Comparison of ENCODE assay signal across 29 mouse cellular contexts in the genomic region with DNA sequence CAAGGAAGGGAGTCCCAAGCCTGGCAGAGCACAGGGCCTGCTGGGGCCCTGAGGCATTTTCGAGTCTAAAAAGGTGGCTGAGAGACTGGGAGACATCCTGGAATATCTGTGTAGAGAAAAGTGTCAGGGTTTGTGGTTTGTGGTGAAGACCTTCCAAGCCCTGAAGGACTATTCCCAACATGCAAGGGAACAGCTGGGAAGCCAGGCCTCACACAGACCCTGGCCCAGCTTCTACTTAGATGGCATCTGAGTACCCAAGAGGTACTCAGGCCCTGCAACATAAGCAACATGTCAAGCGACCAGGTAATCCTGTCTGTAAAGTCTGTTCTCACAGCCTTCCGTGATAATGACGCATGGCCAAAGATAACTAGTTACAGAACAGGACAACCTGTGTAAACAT. TPM values are rescaled to one million over a fixed set of nuclear protein-coding genes. Genes with fewer than 3 reads are reported as not detected.
"Had no signal": no experiment of that assay in that cellular context is flagged by ENCODE, and none has a peak within 500 bp of the region (broad histone marks: within the 10 kb centered on the region; RNA-seq: fewer than 3 reads in every experiment).

No protein-coding gene starts in this region.

- DNase-seq: left cerebral cortex, postnatal 4 days; liver; liver, embryonic 13.5 days; liver, postnatal 0 days; lung, adult 18-20 months; lung, adult 2 months; lung, embryonic 14.5 days; lung, postnatal 10 days; lung, postnatal 14 days; lung, postnatal 36 days; lung, postnatal 4 days; midbrain, embryonic 14.5 days had no signal

- H3K27me3 ChIP-seq: limb, embryonic 13.5 days; limb, embryonic 15.5 days; liver, embryonic 12.5 days; liver, embryonic 13.5 days; liver, embryonic 15.5 days; lung, embryonic 15.5 days; midbrain, embryonic 12.5 days; midbrain, embryonic 13.5 days; midbrain, embryonic 15.5 days had no signal

- H3K27ac ChIP-seq: left cerebral cortex, adult 2 months; limb, embryonic 10.5 days; limb, embryonic 12.5 days; limb, embryonic 13.5 days; limb, embryonic 15.5 days; liver, embryonic 12.5 days; liver, embryonic 13.5 days; liver, embryonic 14.5 days; liver, embryonic 15.5 days; lung, embryonic 15.5 days; macrophage; midbrain, embryonic 10.5 days; midbrain, embryonic 12.5 days; midbrain, embryonic 13.5 days; midbrain, embryonic 15.5 days had no signal

- H3K4me2 ChIP-seq: limb, embryonic 12.5 days; limb, embryonic 13.5 days; limb, embryonic 15.5 days; liver, embryonic 11.5 days; liver, embryonic 12.5 days; liver, embryonic 13.5 days; liver, embryonic 15.5 days; lung, embryonic 14.5 days; lung, embryonic 15.5 days; midbrain, embryonic 11.5 days; midbrain, embryonic 12.5 days; midbrain, embryonic 13.5 days; midbrain, embryonic 15.5 days had no signal

- H3K36me3 ChIP-seq: limb, embryonic 10.5 days; limb, embryonic 12.5 days; limb, embryonic 13.5 days; limb, embryonic 15.5 days; liver, embryonic 12.5 days; liver, embryonic 13.5 days; liver, embryonic 15.5 days; lung, embryonic 15.5 days; midbrain, embryonic 10.5 days; midbrain, embryonic 12.5 days; midbrain, embryonic 13.5 days; midbrain, embryonic 15.5 days had no signal

- H3K4me3 ChIP-seq: left cerebral cortex, adult 2 months; limb, embryonic 10.5 days; limb, embryonic 12.5 days; limb, embryonic 13.5 days; limb, embryonic 15.5 days; liver, embryonic 12.5 days; liver, embryonic 13.5 days; liver, embryonic 15.5 days; lung, embryonic 15.5 days; megakaryocyte, embryonic 14.5 days; midbrain, embryonic 10.5 days; midbrain, embryonic 12.5 days; midbrain, embryonic 13.5 days; midbrain, embryonic 15.5 days had no signal

- H3K4me1 ChIP-seq: liver, embryonic 12.5 days; liver, embryonic 13.5 days; liver, embryonic 15.5 days; midbrain, embryonic 12.5 days; midbrain, embryonic 13.5 days; midbrain, embryonic 15.5 days had no signal

RNA-seq across cellular contexts. Expression of a gene that starts 18.6 kb away (rescaled TPM):
- polyA plus RNA-seq: macrophage had no signal
